Mouse (Mus musculus) olfactory bulb, adult 2 months (tissue): ENCODE measurements around the gene Fkrp. TPM values are rescaled to one million over a fixed set of nuclear protein-coding genes. Genes with fewer than 3 reads are reported as not detected.
A peak's percentile ranks its signal among the peaks of the same experiment; 100 is the strongest.

Source experiments
- H3K27ac ChIP-seq: fragments of 200-500 bp; 2 replicates; pipeline ENCODE4 v1.5.1; 2012; ENCODE audit warnings: low read depth, low read length; ENCODE audit not compliant: insufficient read depth
- H3K4me1 ChIP-seq: fragments of 200-500 bp; 2 replicates; pipeline ENCODE4 v1.6.1; 2012; ENCODE audit warnings: low read length; ENCODE audit not compliant: control insufficient read depth, insufficient read depth
- H3K4me3 ChIP-seq: fragments of 200-500 bp; 2 replicates; pipeline ENCODE4 v1.5.1; 2012; ENCODE audit warnings: mild to moderate bottlenecking, low read depth, low read length, moderate library complexity; ENCODE audit not compliant: insufficient read depth
- CTCF ChIP-seq: fragments of 200-500 bp; IDR thresholded peaks from 2 replicates; pipeline ENCODE4 v1.5.1; 2012; ENCODE audit warnings: low read depth, mild to moderate bottlenecking, low read length, moderate library complexity; ENCODE audit not compliant: insufficient read depth
- POLR2A ChIP-seq: fragments of 200-500 bp; IDR thresholded peaks from 2 replicates; pipeline ENCODE4 v1.6.1; 2012; ENCODE audit warnings: mild to moderate bottlenecking, low read depth, low read length, moderate library complexity; ENCODE audit not compliant: insufficient read depth
- WGBS: fragments of 180-500 bp; shearing (Covaris S2); methylation state at CpG from one replicate; pipeline ENCODE4 v1.1.7; 2018; 5-methylcytosine and 5-hydroxymethylcytosine counted together
- polyA plus RNA-seq: library from polyadenylated mRNA; stranded (reverse); fragments of >200 nt; gene quantifications from 2 replicates; pipeline ENCODE4 v1.2.4, GENCODE M21; 2012; ENCODE audit warnings: low replicate concordance; ENCODE audit not compliant: missing spikeins, insufficient read depth, insufficient read length

The Fkrp gene
- polyA plus RNA-seq, 1 experiment: not detected

- WGBS: 52% methylated on average over 5 of the region's 5 CpGs
- peaks cover 48% of the 10 kb centered on the region for H3K4me1 ChIP-seq
- no peak overlapping the region for H3K27ac ChIP-seq
- no peak overlapping the region for H3K4me3 ChIP-seq
- TF ChIP-seq CTCF: no peak
- TF ChIP-seq POLR2A: no peak
Observed at GRCm38 (mm10) chr7:16820271-16820763, 3.8 kb upstream of the Fkrp start.

- Histone ChIP-seq H3K4me1 (peaks cover 48% of the 10 kb centered on the region), H3K27ac (no peak overlapping the region), H3K4me3 (no peak overlapping the region)
- 52% methylated on average over 5 of the region's 5 CpGs for WGBS
- TF ChIP-seq CTCF: no peak
- TF ChIP-seq POLR2A: no peak
Observed at GRCm38 (mm10) chr7:16819794-16820193, 3.3 kb upstream of the Fkrp start.

GRCm38 (mm10) chr7:16817693-16818092, 1.2 kb upstream of the Fkrp start:
- Histone ChIP-seq H3K4me1 (peaks cover 35% of the 10 kb centered on the region), H3K4me3 (peak overlapping the region; percentile 76), H3K27ac (peak overlapping the region; percentile 83)
- 8% methylated on average over 3 of the region's 3 CpGs for WGBS
- TF ChIP-seq POLR2A (no peak), CTCF (no peak)

- H3K4me1 ChIP-seq: peaks cover 28% of the 10 kb centered on the region
- H3K4me3 ChIP-seq: peak overlapping the region; percentile 76
- H3K27ac ChIP-seq: peak overlapping the region; percentile 88
- TF ChIP-seq CTCF (no peak), POLR2A (peak; percentile 97)
- WGBS: under 1% methylated on average over 53 of the region's 55 CpGs
Observed at GRCm38 (mm10) chr7:16816078-16816474, 456 bp downstream of the Fkrp start.

- Histone ChIP-seq H3K4me3 (peak within 1 kb of the TSS; percentile 76), H3K4me1 (peaks cover 32% of the 10 kb centered on the region), H3K27ac (peak within 1 kb of the TSS; percentile 88)
- 0% methylated on average over 1 of the region's 1 CpGs for WGBS
- no peak for TF ChIP-seq CTCF
- no peak for TF ChIP-seq POLR2A
Observed at GRCm38 (mm10) chr7:16815351-16815941, 1.1 kb downstream of the Fkrp start, which contains the start of gene Strn4. Strn4 (plus strand) TSS chr7:16815889.

GRCm38 (mm10) chr7:16812505-16812904, 4.0 kb downstream of the Fkrp start:
- TF ChIP-seq POLR2A: no peak
- no peak for TF ChIP-seq CTCF
- Histone ChIP-seq H3K4me3 (no peak overlapping the region), H3K27ac (no peak overlapping the region), H3K4me1 (peaks cover 23% of the 10 kb centered on the region)
- WGBS: 64% methylated on average over 2 of the region's 2 CpGs

- 38% methylated on average over 17 of the region's 17 CpGs for WGBS
- Histone ChIP-seq H3K27ac (peak overlapping the region; percentile 24; the same call in 1 of the 2 replicates), H3K4me1 (peaks cover 21% of the 10 kb centered on the region), H3K4me3 (peak overlapping the region; percentile 48)
- TF ChIP-seq CTCF (no peak), POLR2A (no peak)
Observed at GRCm38 (mm10) chr7:16811649-16812070, 4.9 kb downstream of the Fkrp start.

GRCm38 (mm10) chr7:16810920-16811648, 5.4 kb downstream of the Fkrp start:
- Histone ChIP-seq H3K27ac (peak overlapping the region; percentile 24), H3K4me1 (peaks cover 21% of the 10 kb centered on the region), H3K4me3 (peak overlapping the region; percentile 48)
- TF ChIP-seq CTCF: no peak; the same call in 1 of the 2 replicates
- peak; percentile 54; the same call in 1 of the 2 replicates for TF ChIP-seq POLR2A
- 23% methylated on average over 90 of the region's 90 CpGs for WGBS

- Histone ChIP-seq H3K4me3 (peak overlapping the region; percentile 48), H3K27ac (no peak overlapping the region), H3K4me1 (peaks cover 21% of the 10 kb centered on the region)
- 70% methylated on average over 28 of the region's 28 CpGs for WGBS
- TF ChIP-seq CTCF (no peak), POLR2A (no peak)
Observed at GRCm38 (mm10) chr7:16810399-16810919, 6.1 kb downstream of the Fkrp start.
